Mouse (Mus musculus) kidney, postnatal 14 days (tissue): ENCODE data around the gene Ppp1r2.

Source experiments
- DNase-seq: peaks from one replicate; pipeline ENCODE4 v3.0.0; 2022; ENCODE audit warnings: mixed read lengths

Gene Ppp1r2

GRCm38 (mm10) chr16:31232491-31233166 is 42.4 kb downstream of the Ppp1r2 start:
- DNase-seq: no peak

- DNase-seq: no peak
These were observed 43.5 kb downstream of the Ppp1r2 start for GRCm38 (mm10) chr16:31231591-31231990.

GRCm38 (mm10) chr16:31227746-31228145 is 47.3 kb downstream of the Ppp1r2 start:
- no peak for DNase-seq

- no peak for DNase-seq
These were observed 59.8 kb downstream of the Ppp1r2 start for GRCm38 (mm10) chr16:31215271-31215670.

- DNase-seq: no peak
These were observed 61.6 kb downstream of the Ppp1r2 start for GRCm38 (mm10) chr16:31213463-31213862.

- DNase-seq: no peak
These were observed 63.6 kb downstream of the Ppp1r2 start for GRCm38 (mm10) chr16:31211503-31211902.

- no peak for DNase-seq
These were observed 64.6 kb downstream of the Ppp1r2 start for GRCm38 (mm10) chr16:31210453-31210852.

- DNase-seq: no peak
These were observed 65.2 kb downstream of the Ppp1r2 start for GRCm38 (mm10) chr16:31209911-31210310.

GRCm38 (mm10) chr16:31205726-31206125 is 69.4 kb downstream of the Ppp1r2 start:
- DNase-seq: no peak

GRCm38 (mm10) chr16:31205187-31205586 is 69.9 kb downstream of the Ppp1r2 start:
- DNase-seq: no peak

- no peak for DNase-seq
These were observed 70.9 kb downstream of the Ppp1r2 start for GRCm38 (mm10) chr16:31204216-31204615.

GRCm38 (mm10) chr16:31201704-31202103 is 73.4 kb downstream of the Ppp1r2 start:
- no peak for DNase-seq
